Mouse (Mus musculus) hindbrain, embryonic 11.5 days (tissue): ENCODE data around the gene Prss16. TPM values are rescaled to one million over a fixed set of nuclear protein-coding genes. Genes with fewer than 3 reads are reported as not detected.

ENCODE experiments used
- ATAC-seq: fragments of 200-750 bp; cut with Nextera tagmentation; 2 replicates; pipeline ENCODE4 v1.8.0; 2017; ENCODE audit warnings: mild to moderate bottlenecking, moderate TSS enrichment, moderate library complexity; ENCODE audit not compliant: low FRiP score
- DNase-seq: peaks from one replicate; pipeline ENCODE4 v3.0.0-alpha.2; 2015; ENCODE audit warnings: low spot score
- H3K27ac ChIP-seq: fragments of 300-500 bp; sonication (generic); 2 replicates; pipeline ENCODE4 v1.5.1; 2014; ENCODE audit warnings: mild to moderate bottlenecking, low read depth, low read length
- H3K27me3 ChIP-seq: fragments of 300-500 bp; sonication (generic); 2 replicates; pipeline ENCODE4 v1.6.1; 2014; ENCODE audit warnings: mild to moderate bottlenecking, low read length, moderate library complexity, mixed read lengths; ENCODE audit not compliant: control insufficient read depth, insufficient read depth
- H3K36me3 ChIP-seq: fragments of 300-500 bp; sonication (generic); 2 replicates; pipeline ENCODE4 v1.6.1; 2014; ENCODE audit warnings: mild to moderate bottlenecking, low read length, moderate library complexity, mixed read lengths; ENCODE audit not compliant: control insufficient read depth, insufficient read depth
- H3K4me1 ChIP-seq: fragments of 300-500 bp; sonication (generic); replicated peaks from 2 replicates; pipeline ENCODE4 v1.6.1; 2014; ENCODE audit warnings: low read length, mixed read lengths; ENCODE audit not compliant: control insufficient read depth, insufficient read depth
- H3K4me2 ChIP-seq: fragments of 300-500 bp; sonication (generic); replicated peaks from 2 replicates; pipeline ENCODE4 v1.6.1; 2014; ENCODE audit warnings: mild to moderate bottlenecking, low read depth, low read length
- H3K4me3 ChIP-seq: fragments of 300-500 bp; sonication (generic); 2 replicates; pipeline ENCODE4 v1.5.1; 2014; ENCODE audit warnings: low read depth, low read length
- H3K9ac ChIP-seq: fragments of 300-500 bp; sonication (generic); 2 replicates; pipeline ENCODE4 v1.6.1; 2014; ENCODE audit warnings: low read depth, low read length
- H3K9me3 ChIP-seq: fragments of 300-500 bp; sonication (generic); 2 replicates; pipeline ENCODE4 v1.6.1; 2016; ENCODE audit warnings: low read length; ENCODE audit not compliant: control insufficient read depth
- WGBS: fragments of 180-500 bp; shearing (Covaris S2); extraction: QIAGEN DNeasy Blood & Tissue Kit; methylation state at CpG from one replicate; pipeline ENCODE4 v1.1.7; 2014; 5-methylcytosine and 5-hydroxymethylcytosine counted together
- polyA plus RNA-seq: library from polyadenylated mRNA; unstranded; fragments of >200 nt; fragmentation: Nextera tagmentation; extraction: Ambion mirVana; gene quantifications from 2 replicates; pipeline ENCODE4 v1.2.1, GENCODE M21; 2014

The Prss16 gene
- polyA plus RNA-seq, 1 experiment from 2014 or later: 0.51 TPM

DNA sequence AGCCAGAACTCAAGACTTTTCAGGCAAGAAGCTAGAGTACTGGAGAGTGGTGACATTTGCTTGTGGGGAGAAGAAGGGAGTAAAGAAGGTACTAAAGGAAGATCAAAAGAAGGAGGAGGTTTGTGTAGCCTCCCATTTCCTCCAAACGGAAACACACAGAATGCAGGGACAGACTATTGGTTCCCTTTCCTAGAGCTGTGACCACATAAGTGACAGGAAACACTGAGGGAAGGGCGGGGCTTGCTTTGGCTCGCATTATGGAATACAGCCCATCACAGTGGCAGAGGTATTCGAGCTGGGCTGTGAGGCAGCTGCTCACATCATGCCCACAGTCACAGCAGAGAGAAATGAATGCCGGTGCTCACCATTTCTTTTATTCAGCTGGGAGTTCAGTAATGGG is 7.7 kb downstream of the Prss16 start:
- 33% methylated on average over 5 of the region's 5 CpGs for WGBS
- ATAC-seq: no peak
- no peak for DNase-seq
- no peaks in the 10 kb centered on the region for H3K9me3 ChIP-seq
- no peak overlapping the region for H3K4me2 ChIP-seq
- H3K4me3 ChIP-seq: no peak overlapping the region
- no peaks in the 10 kb centered on the region for H3K36me3 ChIP-seq
- peaks cover 3% of the 10 kb centered on the region; the same call in 1 of the 2 replicates for H3K4me1 ChIP-seq
- H3K27ac ChIP-seq: no peak overlapping the region
- no peak overlapping the region for H3K9ac ChIP-seq
- H3K27me3 ChIP-seq: peaks cover 98% of the 10 kb centered on the region

DNA sequence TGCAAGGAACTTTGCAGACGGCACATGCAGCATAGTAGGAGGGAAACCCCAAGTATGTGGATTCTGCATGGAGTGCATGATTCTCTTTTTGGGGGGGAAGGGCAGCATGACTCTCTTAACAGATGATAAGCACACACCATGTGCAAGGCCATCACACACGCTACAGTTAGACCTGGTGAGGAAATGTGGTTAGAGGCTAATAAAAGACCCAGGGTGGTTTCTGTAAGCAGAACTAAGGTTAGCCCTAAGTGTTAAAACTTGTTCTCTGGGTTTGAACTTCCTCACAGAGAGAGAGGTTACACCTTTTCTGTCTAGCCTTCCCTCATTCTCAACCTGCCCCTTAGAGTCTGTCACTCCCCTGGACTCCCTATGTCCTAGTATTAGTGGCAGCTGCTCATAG is 8.2 kb downstream of the Prss16 start:
- H3K9me3 ChIP-seq: no peaks in the 10 kb centered on the region
- peaks cover 97% of the 10 kb centered on the region for H3K27me3 ChIP-seq
- no peak for ATAC-seq
- H3K9ac ChIP-seq: no peak overlapping the region
- H3K27ac ChIP-seq: no peak overlapping the region
- 46% methylated on average over 2 of the region's 2 CpGs for WGBS
- H3K4me2 ChIP-seq: no peak overlapping the region
- DNase-seq: no peak
- no peaks in the 10 kb centered on the region for H3K36me3 ChIP-seq
- H3K4me1 ChIP-seq: peaks cover 2% of the 10 kb centered on the region; the same call in 1 of the 2 replicates
- H3K4me3 ChIP-seq: no peak overlapping the region

DNA sequence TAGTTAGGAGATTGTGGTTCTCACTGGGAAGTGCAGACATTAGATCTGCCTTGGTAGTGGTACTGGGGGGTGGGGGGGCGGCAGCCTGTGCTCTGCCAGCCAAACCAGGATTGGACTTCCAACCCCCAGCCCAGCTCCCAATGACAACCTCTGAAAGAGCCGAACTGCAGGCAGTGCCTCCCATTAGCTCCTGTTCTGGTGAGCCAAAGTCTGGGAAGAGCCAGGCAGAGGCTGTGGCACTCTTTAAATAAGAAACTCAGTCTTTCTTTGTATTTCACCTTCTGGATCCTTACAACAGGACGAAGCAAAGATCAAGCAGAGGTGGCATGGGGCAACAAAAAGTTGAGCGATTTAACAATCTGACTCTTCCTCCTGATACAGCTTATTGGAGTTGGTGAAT is 10.4 kb downstream of the Prss16 start:
- Histone ChIP-seq H3K4me2 (no peak overlapping the region), H3K9ac (no peak overlapping the region), H3K27me3 (peaks cover 89% of the 10 kb centered on the region), H3K36me3 (no peaks in the 10 kb centered on the region), H3K9me3 (no peaks in the 10 kb centered on the region), H3K4me1 (peaks cover 2% of the 10 kb centered on the region; the same call in 1 of the 2 replicates), H3K27ac (no peak overlapping the region), H3K4me3 (no peak overlapping the region)
- DNase-seq: no peak
- WGBS: 30% methylated on average over 4 of the region's 4 CpGs
- no peak for ATAC-seq

DNA sequence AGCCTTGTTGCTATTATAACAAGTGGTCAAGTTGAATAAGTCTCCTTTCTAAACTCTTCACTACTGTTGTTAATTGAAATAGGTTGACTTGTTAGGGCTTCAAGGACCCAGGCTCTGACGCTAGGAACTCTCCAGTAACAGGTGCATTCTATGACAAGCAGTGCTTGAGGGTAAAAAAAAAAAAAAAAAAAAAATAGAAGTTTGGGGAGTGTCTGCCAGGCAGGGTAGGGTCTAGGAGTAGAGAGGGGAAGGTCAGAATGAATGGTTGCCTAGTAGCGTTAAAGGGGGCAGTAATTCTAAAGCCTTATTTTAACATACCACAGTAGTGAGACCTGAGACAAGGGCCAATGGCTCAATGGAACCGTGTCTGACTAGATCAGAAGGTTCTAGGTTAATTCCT is 11.1 kb downstream of the Prss16 start:
- Histone ChIP-seq H3K9ac (no peak overlapping the region), H3K27me3 (peaks cover 82% of the 10 kb centered on the region), H3K36me3 (no peaks in the 10 kb centered on the region), H3K4me2 (no peak overlapping the region), H3K9me3 (no peaks in the 10 kb centered on the region), H3K27ac (no peak overlapping the region), H3K4me3 (no peak overlapping the region), H3K4me1 (peaks cover 2% of the 10 kb centered on the region; the same call in 1 of the 2 replicates)
- ATAC-seq (no peak), DNase-seq (no peak)
- 26% methylated on average over 3 of the region's 3 CpGs for WGBS

DNA sequence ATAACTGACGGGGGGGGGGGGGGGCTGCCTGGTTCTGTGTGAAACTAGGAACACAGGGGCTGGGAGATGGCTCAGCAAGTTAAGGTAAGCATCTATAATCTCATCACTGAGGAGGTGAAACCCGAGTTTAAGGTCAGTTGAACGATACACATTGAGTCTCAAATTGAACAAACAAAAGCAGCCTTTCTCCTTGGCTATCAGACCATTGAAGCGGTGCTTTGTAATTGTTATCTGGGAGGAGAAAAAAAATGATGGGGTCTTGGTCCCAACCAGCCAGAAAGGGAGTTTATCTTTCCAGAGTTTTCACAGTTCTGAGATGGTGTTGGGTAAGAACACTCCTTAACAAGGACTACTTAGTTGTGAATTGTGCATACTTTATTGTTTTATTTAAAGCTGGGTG is 11.7 kb downstream of the Prss16 start:
- Histone ChIP-seq H3K27me3 (peaks cover 76% of the 10 kb centered on the region), H3K27ac (no peak overlapping the region), H3K36me3 (no peaks in the 10 kb centered on the region), H3K4me1 (peaks cover 2% of the 10 kb centered on the region; the same call in 1 of the 2 replicates), H3K4me3 (no peak overlapping the region), H3K9me3 (no peaks in the 10 kb centered on the region), H3K9ac (no peak overlapping the region), H3K4me2 (peak overlapping the region; percentile 41; the same call in 1 of the 2 replicates)
- no peak for DNase-seq
- WGBS: 5% methylated on average over 4 of the region's 4 CpGs
- ATAC-seq: no peak

DNA sequence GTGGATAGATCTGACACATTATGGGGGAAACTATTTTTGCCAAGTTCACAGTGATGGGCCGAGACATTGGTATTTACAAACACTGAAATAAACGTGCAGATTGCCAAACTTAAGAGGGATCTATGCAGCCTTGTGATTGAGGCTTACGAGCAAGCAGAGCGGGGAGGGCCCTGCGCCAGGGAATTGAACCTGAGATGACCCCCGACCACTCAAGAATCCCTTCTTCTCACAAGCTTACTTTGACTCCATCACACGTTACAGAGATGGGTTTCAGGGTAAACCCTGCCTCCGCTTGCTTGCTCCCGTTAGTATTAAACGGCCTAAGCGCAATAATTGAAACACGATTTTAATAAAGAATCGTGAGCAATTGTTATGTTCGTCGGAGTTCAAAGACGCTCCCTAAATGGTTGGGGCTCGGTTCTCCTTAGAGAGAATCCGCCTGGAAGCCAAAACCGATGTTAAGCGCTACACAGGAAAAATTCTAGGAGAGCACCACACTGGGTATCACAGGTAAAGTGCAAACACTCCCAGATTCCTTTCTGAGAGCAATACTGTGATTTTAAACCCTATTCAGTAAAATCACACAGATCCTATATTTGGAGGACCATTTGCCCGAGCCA is 12.2 kb downstream of the Prss16 start:
- no peaks in the 10 kb centered on the region for H3K9me3 ChIP-seq
- DNase-seq: peak; percentile 55

DNA sequence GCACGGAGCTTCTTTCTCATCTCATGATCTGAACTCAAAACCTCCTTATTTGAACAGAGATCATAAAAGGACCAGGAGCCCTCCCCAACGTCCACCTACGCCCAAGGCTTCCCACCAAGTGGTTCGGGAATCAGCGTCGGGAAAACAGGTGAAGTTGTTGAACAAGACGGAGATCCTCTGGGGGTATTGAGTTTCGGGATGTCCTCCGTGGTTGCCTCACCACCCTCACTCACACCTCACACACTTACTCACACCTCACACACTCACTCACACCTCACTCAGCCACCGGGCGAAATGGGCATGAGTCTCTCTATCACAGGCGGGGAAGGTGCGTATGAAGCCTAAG is 12.7 kb downstream of the Prss16 start:
- WGBS: under 1% methylated on average over 13 of the region's 13 CpGs

More for the DNA sequence above, 12.2 kb downstream of the Prss16 start:
- peaks cover 2% of the 10 kb centered on the region; the same call in 1 of the 2 replicates for H3K4me1 ChIP-seq
- no peaks in the 10 kb centered on the region for H3K36me3 ChIP-seq
- H3K4me2 ChIP-seq: peak overlapping the region; percentile 41
- ATAC-seq: no peak
- 1% methylated on average over 21 of the region's 21 CpGs for WGBS
- no peak overlapping the region for H3K27ac ChIP-seq
- H3K27me3 ChIP-seq: peaks cover 71% of the 10 kb centered on the region
- peak overlapping the region; percentile 23 for H3K4me3 ChIP-seq
- H3K9ac ChIP-seq: no peak overlapping the region

DNA sequence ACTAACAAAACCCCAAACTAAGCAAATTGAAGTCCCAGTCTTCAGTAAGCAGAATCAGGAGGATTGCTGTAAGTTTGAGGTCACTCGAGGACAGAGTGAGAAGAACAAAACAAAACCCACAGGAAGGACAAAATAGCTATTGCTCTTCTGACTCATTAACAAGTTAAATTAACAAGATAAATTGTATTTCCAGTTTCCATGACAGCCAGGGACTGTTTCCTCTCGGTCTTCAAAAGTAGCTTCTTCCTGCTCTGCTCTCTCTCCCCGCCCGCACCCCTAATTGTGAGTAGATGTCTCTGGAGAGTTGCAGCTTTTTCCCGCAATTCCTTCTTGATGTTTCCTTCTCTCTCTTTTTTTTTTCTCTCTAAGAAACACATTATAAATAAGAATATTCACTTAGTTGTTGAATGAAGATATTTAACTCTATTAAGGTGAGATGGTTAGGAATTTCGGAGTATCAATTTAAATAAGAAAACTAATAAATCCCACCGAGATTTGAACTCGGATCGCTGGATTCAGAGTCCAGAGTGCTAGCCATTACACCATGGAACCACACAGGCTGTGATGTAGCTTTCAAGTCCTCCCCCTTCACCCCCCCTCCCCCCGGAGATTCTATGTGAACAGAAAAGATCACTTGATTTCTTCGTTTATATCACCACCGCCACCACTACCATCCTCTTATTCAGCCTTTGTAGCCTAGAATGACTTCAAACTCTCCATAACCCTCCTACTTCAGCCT is 13.3 kb downstream of the Prss16 start:
- Histone ChIP-seq H3K9ac (no peak overlapping the region), H3K4me2 (peak overlapping the region; percentile 57), H3K9me3 (no peaks in the 10 kb centered on the region), H3K4me3 (peak overlapping the region; percentile 26), H3K4me1 (peaks cover 2% of the 10 kb centered on the region; the same call in 1 of the 2 replicates), H3K36me3 (no peaks in the 10 kb centered on the region), H3K27me3 (peaks cover 61% of the 10 kb centered on the region), H3K27ac (no peak overlapping the region)
- DNase-seq (peak; percentile 73), ATAC-seq (0 out of 2 replicates have a peak, but pooled peaks have one; percentile 30)
- 4% methylated on average over 12 of the region's 12 CpGs for WGBS

More for the DNA sequence above, 12.7 kb downstream of the Prss16 start:
- Histone ChIP-seq H3K4me1 (peaks cover 2% of the 10 kb centered on the region; the same call in 1 of the 2 replicates), H3K4me2 (peak overlapping the region; percentile 41), H3K9me3 (no peaks in the 10 kb centered on the region), H3K4me3 (peak overlapping the region; percentile 23), H3K36me3 (no peaks in the 10 kb centered on the region), H3K27me3 (peaks cover 66% of the 10 kb centered on the region), H3K9ac (no peak overlapping the region), H3K27ac (no peak overlapping the region)
- ATAC-seq (0 out of 2 replicates have a peak, but pooled peaks have one; percentile 39), DNase-seq (no peak)
